Mouse (Mus musculus) spleen, adult 2 months (tissue): ENCODE data around the gene Tmco5.

ENCODE experiments used
- CTCF ChIP-seq: fragments of 200-500 bp; IDR thresholded peaks from 2 replicates; pipeline ENCODE4 v1.5.1; 2011; ENCODE audit warnings: mild to moderate bottlenecking, inconsistent platforms; ENCODE audit not compliant: insufficient read depth, insufficient read length, insufficient replicate concordance; ENCODE audit errors: extremely low read depth
- POLR2A ChIP-seq: fragments of 200-500 bp; IDR thresholded peaks from 2 replicates; pipeline ENCODE4 v1.6.1; 2011; ENCODE audit warnings: low read depth, low read length, inconsistent platforms

DNA sequence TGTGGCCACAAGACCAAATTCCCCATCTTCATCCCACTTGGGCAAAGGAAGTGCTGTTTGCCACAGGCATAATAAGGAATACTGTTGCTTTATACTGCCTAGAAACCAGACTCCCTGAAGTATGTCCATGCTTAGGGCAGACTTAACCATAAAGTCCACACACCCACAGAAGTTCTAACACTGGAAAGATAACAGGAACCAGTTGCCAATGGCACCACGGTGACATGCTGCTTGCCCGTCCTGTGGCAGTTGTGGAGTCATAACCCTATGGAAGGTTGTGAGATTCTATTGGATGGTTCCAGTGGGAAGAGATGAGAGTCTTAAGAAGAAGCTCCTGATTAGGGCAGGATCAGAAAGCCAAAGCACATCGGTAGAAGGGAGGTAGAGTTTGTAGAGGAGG, at the start of gene Tmco5:
- TF ChIP-seq CTCF (no peak), POLR2A (no peak)
